Mouse (Mus musculus) large intestine, adult 2 months (tissue): ENCODE data around the gene Srsf10. TPM values are rescaled to one million over a fixed set of nuclear protein-coding genes. Genes with fewer than 3 reads are reported as not detected.

Source experiments
- DNase-seq: peaks from one replicate; pipeline ENCODE4 v3.0.0-alpha.2; 2012; ENCODE audit warnings: low read depth, low spot score
- WGBS: fragments of 180-500 bp; shearing (Covaris S2); methylation state at CpG from one replicate; pipeline ENCODE4 v1.1.7; 2018; 5-methylcytosine and 5-hydroxymethylcytosine counted together
- polyA plus RNA-seq: library from polyadenylated mRNA; depleted of rRNA; stranded (reverse); fragments of >200 nt; gene quantifications from 2 replicates; pipeline ENCODE4 v1.2.3, GENCODE M21; 2012; rRNA removed

The Srsf10 gene
- polyA plus RNA-seq, 1 experiment = 35.9 TPM

GRCm38 (mm10) chr4:135909326-135910066 is 53.9 kb downstream of the Srsf10 start:
- 43% methylated on average over 13 of the region's 13 CpGs for WGBS

DNA sequence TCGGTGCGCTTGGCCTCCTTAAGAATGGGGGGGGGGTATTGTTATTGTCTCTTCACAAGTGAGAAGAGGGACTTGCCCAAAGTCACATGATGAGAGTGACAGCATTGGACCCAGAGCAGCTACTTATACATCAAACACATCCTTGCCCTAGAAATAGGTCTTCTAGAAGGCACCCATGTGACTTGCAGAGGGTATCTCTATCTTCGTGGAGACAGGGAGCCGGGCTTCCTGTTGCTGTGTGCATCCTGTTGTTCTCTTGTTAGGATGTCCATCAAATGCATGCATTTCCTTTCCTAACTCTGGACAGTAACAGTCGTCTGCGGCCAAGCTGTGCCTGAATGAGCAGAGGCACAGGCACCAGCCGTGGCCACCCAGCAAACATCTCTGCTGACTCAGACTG is 56.0 kb downstream of the Srsf10 start:
- no peak for DNase-seq
- 73% methylated on average over 7 of the region's 7 CpGs for whole genome bisulfite sequencing

More at GRCm38 (mm10) chr4:135909326-135910066, 53.9 kb downstream of the Srsf10 start:
- no peak for DNase-seq

- 52% methylated on average over 3 of the region's 3 CpGs for WGBS
Observed at GRCm38 (mm10) chr4:135912164-135912563, 56.6 kb downstream of the Srsf10 start.

DNA sequence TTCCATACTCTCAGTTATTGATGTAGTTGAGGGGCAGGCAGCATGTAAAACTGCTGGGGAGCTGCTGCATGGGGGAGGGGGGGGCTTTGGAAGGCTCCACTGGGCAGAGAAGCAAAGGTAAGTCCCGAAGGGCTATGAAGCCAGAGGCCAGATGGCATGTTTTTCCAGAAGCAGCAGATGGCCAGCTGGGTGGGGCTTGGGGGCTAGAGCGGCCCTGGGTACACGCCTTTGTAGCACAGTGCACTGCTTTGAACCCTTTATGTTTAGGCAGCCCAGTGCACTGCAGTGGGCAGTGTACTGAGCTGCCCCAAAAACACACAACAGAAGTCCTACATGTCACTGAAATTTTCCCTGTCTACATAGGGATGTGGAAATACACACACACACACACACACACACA is 57.3 kb downstream of the Srsf10 start:
- no peak for DNase-seq
- whole genome bisulfite sequencing = 21% methylated on average over 3 of the region's 3 CpGs

More at GRCm38 (mm10) chr4:135912164-135912563, 56.6 kb downstream of the Srsf10 start:
- DNase-seq = no peak

DNA sequence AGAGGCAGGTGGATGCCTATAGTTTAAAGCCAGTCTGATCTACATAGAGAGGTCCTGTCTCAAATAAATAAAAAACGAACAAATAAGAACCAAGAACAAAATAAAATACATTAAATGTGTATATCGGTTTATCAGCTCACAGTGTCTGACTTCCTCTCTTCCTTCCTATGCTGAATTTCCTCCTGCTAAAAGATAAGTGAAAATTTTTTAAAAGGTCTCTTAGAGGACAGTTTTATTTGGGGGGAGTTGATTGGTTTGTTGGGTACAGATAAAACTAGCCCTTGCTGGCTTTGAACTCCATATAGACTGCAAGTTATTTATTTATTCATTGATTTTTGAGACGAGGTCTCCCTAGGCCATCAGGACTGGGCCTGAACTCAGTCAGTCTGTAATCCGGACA is 57.9 kb downstream of the Srsf10 start:
- no peak for DNase-seq
- WGBS = 76% methylated on average over 4 of the region's 4 CpGs

GRCm38 (mm10) chr4:135918635-135919279 is 63.2 kb downstream of the Srsf10 start:
- peak; percentile 69 for DNase-seq
- 29% methylated on average over 13 of the region's 13 CpGs for whole genome bisulfite sequencing

DNA sequence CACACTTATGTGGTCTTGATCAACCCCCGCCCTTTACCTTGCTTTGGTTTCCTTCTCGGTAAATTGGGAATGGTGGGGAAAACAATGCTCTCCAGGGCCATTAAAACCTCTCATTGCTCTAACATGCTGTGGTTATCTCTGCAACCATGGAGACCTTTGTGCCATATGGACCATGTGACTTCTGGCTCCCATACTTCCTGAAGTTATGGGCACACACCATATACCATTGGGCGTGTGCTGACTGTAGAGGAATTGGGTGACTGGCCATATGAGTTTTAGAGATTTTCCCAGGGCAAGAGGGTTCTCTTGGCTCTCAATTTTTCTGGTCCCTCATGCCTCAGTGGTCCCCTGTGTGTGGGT is 63.7 kb downstream of the Srsf10 start:
- WGBS = 45% methylated on average over 3 of the region's 3 CpGs
- DNase-seq = peak; percentile 76

Other genes starting within 250 kb of the Srsf10 start
- 6.8 and 10.9 TPM in 2 replicates for gene Ifnlr1, start 169.5 kb upstream of the Srsf10 start, polyA plus RNA-seq
- gene Il22ra1, start 127.6 kb upstream of the Srsf10 start, polyA plus RNA-seq = 32.7 and 106 TPM in 2 replicates
- gene Myom3, start 96.0 kb upstream of the Srsf10 start, polyA plus RNA-seq = 1.1 and 1.3 TPM in 2 replicates
- gene Pnrc2, start 18.1 kb downstream of the Srsf10 start, polyA plus RNA-seq = 23.5 and 29.1 TPM in 2 replicates
- 1.5 and 2.2 TPM in 2 replicates for gene Cnr2, start 39.6 kb downstream of the Srsf10 start, polyA plus RNA-seq
- gene Fuca1, start 65.0 kb downstream of the Srsf10 start, polyA plus RNA-seq = 145 and 165 TPM in 2 replicates
- 68.5 and 77.9 TPM in 2 replicates for gene Hmgcl, start 90.7 kb downstream of the Srsf10 start, polyA plus RNA-seq
- 276 and 295 TPM in 2 replicates for gene Gale, start 108.0 kb downstream of the Srsf10 start, polyA plus RNA-seq
- gene Lypla2, start 116.9 kb downstream of the Srsf10 start, polyA plus RNA-seq = 123 and 127 TPM in 2 replicates
- 32.6 and 35.3 TPM in 2 replicates for gene Pithd1, start 131.5 kb downstream of the Srsf10 start, polyA plus RNA-seq
- gene Eloa, start 166.0 kb downstream of the Srsf10 start, polyA plus RNA-seq = 11.4 and 12.3 TPM in 2 replicates
- 386 and 417 TPM in 2 replicates for gene Rpl11, start 197.7 kb downstream of the Srsf10 start, polyA plus RNA-seq